Mouse (Mus musculus) erythroid progenitor cell, adult 5-6 weeks (primary cell): Measurements from ENCODE around the gene Smtn. TPM values are rescaled to one million over a fixed set of nuclear protein-coding genes. Genes with fewer than 3 reads are reported as not detected.

Experiments
- ATAC-seq: replicated peaks from 2 replicates; pipeline ENCODE4 v1.8.0; 2016; ENCODE audit warnings: moderate number of reproducible peaks, mild to moderate bottlenecking, moderate TSS enrichment, inconsistent platforms; ENCODE audit not compliant: poor library complexity, low FRiP score, severe bottlenecking
- total RNA-seq, 2 experiments: library from RNA; stranded (forward) in 1 of 2; stranded (reverse) in 1 of 2; fragments of 150-400 nt in 1 of 2; fragments of 186-747, 209-891 nt in 1 of 2; gene quantifications; 2 replicates each; pipeline versions ENCODE4 v1.2.3 to v1.2.4; 2015 to 2017; ENCODE audit warnings: low replicate concordance in 2 of 2

The Smtn gene
- total RNA-seq, 2 experiments from 2014 or later = 2.9 TPM; not detected in 1

- ATAC-seq = no peak
Measured at GRCm38 (mm10) chr11:3530731-3531130, 9.7 kb downstream of the Smtn start.

- no peak for ATAC-seq
Measured at GRCm38 (mm10) chr11:3529476-3530252, 10.7 kb downstream of the Smtn start.

GRCm38 (mm10) chr11:3528208-3528607, 12.2 kb downstream of the Smtn start:
- ATAC-seq = no peak

GRCm38 (mm10) chr11:3527766-3528165, 12.6 kb downstream of the Smtn start:
- no peak for ATAC-seq

GRCm38 (mm10) chr11:3526979-3527738, 13.3 kb downstream of the Smtn start:
- ATAC-seq = no peak

- no peak for ATAC-seq
Measured at GRCm38 (mm10) chr11:3526207-3526606, 14.2 kb downstream of the Smtn start.

GRCm38 (mm10) chr11:3525560-3525959, 14.9 kb downstream of the Smtn start:
- ATAC-seq = no peak

GRCm38 (mm10) chr11:3523840-3524582, 16.4 kb downstream of the Smtn start:
- no peak for ATAC-seq

GRCm38 (mm10) chr11:3522285-3523000, 18.0 kb downstream of the Smtn start:
- ATAC-seq = no peak

GRCm38 (mm10) chr11:3521339-3522224, 18.8 kb downstream of the Smtn start:
- ATAC-seq = no peak

GRCm38 (mm10) chr11:3520919-3521318, 19.5 kb downstream of the Smtn start:
- ATAC-seq = no peak

GRCm38 (mm10) chr11:3519756-3520398, 20.5 kb downstream of the Smtn start:
- no peak for ATAC-seq

GRCm38 (mm10) chr11:3519051-3519726, 21.2 kb downstream of the Smtn start:
- no peak for ATAC-seq

GRCm38 (mm10) chr11:3517846-3518732, 22.3 kb downstream of the Smtn start:
- ATAC-seq = no peak

GRCm38 (mm10) chr11:3516859-3517845, 23.3 kb downstream of the Smtn start:
- ATAC-seq = no peak

- ATAC-seq = no peak
Measured at GRCm38 (mm10) chr11:3516121-3516520, 24.3 kb downstream of the Smtn start.
